Mouse (Mus musculus) E14TG2a.4 (cell line): ENCODE data around the gene Esam.

Experiments
- CTCF ChIP-seq: conservative IDR thresholded peaks from 2 replicates; pipeline ENCODE4 v1.5.1; 2014; ENCODE audit warnings: low read length
- NANOG ChIP-seq: IDR thresholded peaks from 2 replicates; pipeline ENCODE4 v1.6.1; 2014; ENCODE audit warnings: borderline replicate concordance, low read length, mixed read lengths
- POU5F1 ChIP-seq: IDR thresholded peaks from 2 replicates; pipeline ENCODE4 v1.6.1; 2014; ENCODE audit warnings: low read length, borderline replicate concordance

DNA sequence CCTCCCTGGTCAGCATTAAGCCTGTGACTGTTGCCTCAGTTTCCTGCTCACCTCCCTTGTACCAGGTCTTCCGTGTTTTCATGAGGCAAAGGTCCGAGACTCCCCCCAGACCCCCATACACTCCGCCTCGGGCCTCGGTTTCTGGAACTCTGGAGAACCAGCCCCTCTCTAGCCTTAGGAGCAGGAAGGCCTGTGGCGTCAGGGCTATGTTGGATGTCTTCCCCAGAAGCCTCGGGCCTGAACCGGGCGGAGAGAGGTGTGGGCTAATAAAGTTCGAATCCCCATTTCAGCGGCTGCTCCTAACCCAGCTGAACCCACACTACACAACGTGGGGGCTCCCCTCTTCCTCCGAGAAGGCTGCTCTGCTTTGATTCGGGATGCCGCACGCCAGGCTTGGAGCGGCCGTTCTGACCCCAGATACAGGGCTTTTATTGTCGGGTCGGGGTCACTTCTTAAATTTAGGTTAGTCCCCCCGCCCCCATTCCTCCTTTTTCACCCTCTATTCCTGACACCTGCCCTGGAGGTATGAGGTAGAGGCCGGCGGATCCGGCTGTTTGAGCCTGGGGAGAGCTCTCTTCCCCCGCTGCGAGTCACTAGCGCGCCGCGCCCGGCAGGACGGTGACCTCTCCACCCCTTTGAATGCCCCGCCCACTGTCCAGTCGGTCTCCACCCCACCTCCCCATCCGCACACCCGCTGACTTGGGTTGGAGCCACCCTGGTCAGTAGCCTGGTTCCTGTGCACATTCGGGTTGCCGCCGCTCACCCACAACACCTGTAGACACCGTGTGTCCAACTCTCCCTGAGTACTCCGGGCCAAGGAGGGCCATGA lies at the start of gene Esam:
- TF ChIP-seq CTCF (no peak), NANOG (no peak), POU5F1 (no peak)
